ENCODE assay signal across 8 mouse cellular contexts in the genomic region with DNA sequence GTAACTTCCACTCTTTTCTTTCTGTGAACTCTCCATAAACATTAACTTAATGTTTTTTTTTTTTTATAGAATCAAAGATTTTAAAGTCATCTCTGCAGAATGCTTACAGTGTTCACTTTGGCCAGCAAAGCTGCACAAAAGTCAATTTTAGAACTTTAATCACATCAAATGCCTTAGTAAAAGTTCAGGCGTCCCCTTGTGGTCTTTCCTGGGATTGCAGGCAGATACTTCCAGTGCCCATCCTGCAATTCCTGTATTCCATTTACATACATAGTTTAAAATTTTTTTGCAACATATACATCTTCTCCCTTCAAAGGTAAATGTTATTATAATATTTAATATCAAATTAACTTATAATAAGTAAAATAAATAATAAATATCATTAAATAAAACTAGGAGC.
DNase-seq lines count a peak whose midpoint lies in the region; ATAC-seq lines count a peak whose summit lies in the region.

No protein-coding gene starts in this region.

- 0% methylated on average over 1 of the region's 1 CpGs for WGBS in neural tube, embryonic 15.5 days

- peak; percentile 12 to 23 for DNase-seq in frontal cortex, postnatal 25 days (ENCODE audit: low spot score in 2 of 2)
- DNase-seq in neural tube, embryonic 10.5 days (ENCODE audit: extremely low spot score, low spot score) = peak; percentile 56
- peak; percentile 48 for DNase-seq in adrenal gland, postnatal 14 days
- peak; percentile 69 for DNase-seq in heart, postnatal 4 days
- peak; percentile 26 for DNase-seq in lung, postnatal 25 days (ENCODE audit: low spot score)
- DNase-seq in spleen, postnatal 36 days (ENCODE audit: low spot score in 2 of 2) = no peak

- no peak overlapping the region for H3K4me2 ChIP-seq in neural tube, embryonic 15.5 days

- no peak overlapping the region for H3K27ac ChIP-seq in neural tube, embryonic 15.5 days (replicated peaks)

- no peaks in the 10 kb centered on the region for H3K9me3 ChIP-seq in neural tube, embryonic 15.5 days (replicated peaks)

- no peaks in the 10 kb centered on the region for H3K4me1 ChIP-seq in neural tube, embryonic 15.5 days

- H3K36me3 ChIP-seq in neural tube, embryonic 15.5 days = no peaks in the 10 kb centered on the region

- no peak for ATAC-seq in frontal cortex, adult (ENCODE audit: low TSS enrichment)
- no peak for ATAC-seq in neural tube, embryonic 15.5 days (ENCODE audit: low FRiP score)

- no peak overlapping the region for H3K4me3 ChIP-seq in neural tube, embryonic 15.5 days (replicated peaks)

- H3K9ac ChIP-seq in neural tube, embryonic 15.5 days (replicated peaks) = no peak overlapping the region

- no peaks in the 10 kb centered on the region for H3K27me3 ChIP-seq in neural tube, embryonic 15.5 days (replicated peaks)

Comparison
In these comparisons a context has a peak if more than half of its experiments do, and no peak if none do; other contexts are left out.
1. DNase-seq: peak in frontal cortex, postnatal 25 days (2 of 2), neural tube, embryonic 10.5 days (single experiment), adrenal gland, postnatal 14 days (single experiment), heart, postnatal 4 days (single experiment) and lung, postnatal 25 days (single experiment); none in spleen, postnatal 36 days (0 of 2).